Mouse (Mus musculus) kidney, adult 10 weeks (tissue): ENCODE data around the gene Olfr870. TPM values are rescaled to one million over a fixed set of nuclear protein-coding genes. Genes with fewer than 3 reads are reported as not detected.

Source experiments
- polyA plus RNA-seq: library from polyadenylated mRNA; stranded (reverse); fragments of 350-450 nt; fragmentation: Illumina TruSeq; extraction: RNeasy Lipid Tissue Mini Kit (QIAGEN cat#74804); gene quantifications from one replicate; pipeline ENCODE4 v1.2.3, GENCODE M21; 2014; ENCODE audit warnings: low read depth, low replicate concordance

Gene Olfr870
- not detected for polyA plus RNA-seq

GRCm38 (mm10) chr9:20173957-20174356 is at the start of gene Olfr870:
Gene Olfr870 (minus strand): TSS chr9:20174057.

GRCm38 (mm10) chr9:20211907-20212306 is 38.0 kb upstream of the Olfr870 start, which contains the start of gene Olfr871:
Gene Olfr871 (plus strand): TSS chr9:20212207.

GRCm38 (mm10) chr9:20128709-20129108 is 45.1 kb downstream of the Olfr870 start, which contains the start of gene Olfr869:
Gene Olfr869 (plus strand): TSS chr9:20129009.

Other genes with a start within 250 kb of the Olfr870 start
- not detected for gene Olfr866, start 146.0 kb downstream of the Olfr870 start, polyA plus RNA-seq
- not detected for gene Olfr867, start 116.5 kb downstream of the Olfr870 start, polyA plus RNA-seq
- gene Olfr868, start 75.4 kb downstream of the Olfr870 start, polyA plus RNA-seq: not detected
- not detected for gene Olfr869, start 45.0 kb downstream of the Olfr870 start, polyA plus RNA-seq
- not detected for gene Olfr871, start 38.1 kb upstream of the Olfr870 start, polyA plus RNA-seq
- gene Olfr872, start 63.1 kb upstream of the Olfr870 start, polyA plus RNA-seq: not detected
- not detected for gene Olfr39, start 108.3 kb upstream of the Olfr870 start, polyA plus RNA-seq
- not detected for gene Olfr873, start 124.5 kb upstream of the Olfr870 start, polyA plus RNA-seq
- gene Olfr18, start 162.0 kb upstream of the Olfr870 start, polyA plus RNA-seq: not detected
- 32.9 TPM for gene Zfp560, start 211.1 kb upstream of the Olfr870 start, polyA plus RNA-seq